Mouse (Mus musculus) bone marrow, adult 2 months (tissue): Measurements from ENCODE around the gene Dpy19l2.

ENCODE experiments used
- CTCF ChIP-seq: fragments of 200-500 bp; IDR thresholded peaks from 2 replicates; pipeline ENCODE4 v1.5.1; 2011; ENCODE audit warnings: low read length, control low read depth; ENCODE audit not compliant: control insufficient read depth, insufficient read depth
- POLR2A ChIP-seq: fragments of 200-500 bp; IDR thresholded peaks from 2 replicates; pipeline ENCODE4 v1.6.1; 2011; ENCODE audit warnings: low read depth, mild to moderate bottlenecking, control low read depth, low read length, borderline replicate concordance; ENCODE audit not compliant: control insufficient read depth

DNA sequence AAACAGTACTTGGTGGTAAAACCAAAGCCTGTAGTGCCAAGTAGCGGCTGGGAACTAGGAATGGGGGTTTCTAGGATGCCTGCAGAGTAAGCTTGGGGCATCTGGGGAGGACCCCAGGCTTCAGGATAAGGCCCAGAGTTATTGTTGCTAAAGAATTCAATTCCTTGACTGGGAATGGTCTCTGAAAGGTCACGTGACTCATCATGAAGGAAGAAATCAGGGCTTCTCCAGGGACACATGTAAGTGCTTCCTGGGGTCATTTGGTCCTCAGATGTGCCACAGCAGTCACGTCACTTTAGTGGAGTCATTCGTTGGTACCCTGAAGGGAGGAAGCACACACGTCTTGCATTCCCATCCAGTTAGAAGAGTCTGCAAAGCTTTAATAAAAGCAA, 182.0 kb downstream of the Dpy19l2 start:
- no peak for TF ChIP-seq CTCF
- no peak for TF ChIP-seq POLR2A
